Mouse (Mus musculus): ENCODE results near the gene Znhit3.

DNA sequence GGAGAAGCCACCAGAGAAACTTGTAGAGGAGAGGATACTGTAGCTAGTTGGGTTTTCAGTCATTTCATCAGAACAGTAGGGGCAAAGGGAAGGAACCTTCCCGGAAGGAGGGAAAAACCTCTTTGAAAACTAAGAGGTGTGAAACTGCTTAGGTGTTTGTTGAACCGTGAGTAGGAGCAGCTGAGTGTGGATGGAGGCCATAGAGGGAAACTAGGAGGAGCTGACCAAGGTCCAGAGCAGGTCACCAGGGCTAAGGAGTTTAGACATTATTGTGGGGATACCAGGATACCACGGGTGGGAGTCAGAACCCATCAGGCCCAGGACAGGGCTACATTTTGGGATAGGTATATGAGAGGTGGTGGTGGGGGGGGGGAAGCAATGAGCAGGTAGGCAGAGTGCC, 47.4 kb upstream of the Znhit3 start:
- TF ChIP-seq CTCF (conservative IDR thresholded peaks at IDR 0.05; ENCODE audit: insufficient read depth, insufficient read length, low read depth, low read length) (no peak), POLR2A (IDR thresholded peaks at IDR 0.05; ENCODE audit: low read depth, low read length) (no peak)
